Mouse (Mus musculus): Measurements from ENCODE around the gene Foxk2.
A peak's percentile ranks its signal among the peaks of the same experiment; 100 is the strongest.
"Not testable (repeated sequence)": the region's sequence is repeated elsewhere in the genome, so short reads cannot be mapped to it uniquely, and the experiment has no call there.

The Foxk2 gene

DNA sequence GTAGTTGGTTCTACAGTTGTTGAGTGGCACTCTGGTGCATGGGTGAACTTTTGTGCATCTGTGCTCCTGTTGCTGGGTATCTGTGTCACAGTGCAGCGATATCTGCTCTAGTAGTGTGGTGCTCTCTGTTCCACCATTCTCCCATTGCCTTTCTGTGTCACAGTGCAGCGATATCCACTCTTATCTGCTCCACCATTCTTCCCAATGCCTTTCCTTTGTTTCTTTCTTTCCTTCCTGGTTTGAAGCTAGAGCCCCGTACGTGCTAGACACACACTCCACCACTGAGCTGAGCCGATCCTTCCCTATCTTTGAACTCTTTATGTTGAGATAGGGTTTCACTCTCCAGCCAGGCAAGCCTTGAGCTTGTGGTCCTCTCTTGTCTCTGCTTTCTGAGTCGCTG is 23.1 kb downstream of the Foxk2 start:
- DNase-seq, result no peak

DNA sequence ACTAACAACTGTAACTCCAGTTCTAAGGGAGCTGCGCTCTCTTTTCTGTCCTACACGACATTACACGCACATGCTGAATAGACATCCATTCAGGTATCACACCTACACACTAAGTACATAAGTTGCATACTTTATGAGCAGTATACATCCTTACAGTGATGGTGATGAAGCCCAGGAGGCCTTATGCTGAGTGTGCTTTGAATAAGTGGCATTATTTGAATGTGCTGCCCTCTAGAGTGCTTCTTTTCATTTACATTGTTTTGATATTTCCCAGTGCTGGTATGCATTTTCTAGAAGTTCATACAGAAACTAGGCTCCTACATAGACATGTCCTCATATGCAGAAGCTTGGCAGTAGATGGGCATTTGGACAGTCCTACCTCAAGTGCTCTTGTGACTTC is 30.1 kb downstream of the Foxk2 start:
- no peak for DNase-seq

DNA sequence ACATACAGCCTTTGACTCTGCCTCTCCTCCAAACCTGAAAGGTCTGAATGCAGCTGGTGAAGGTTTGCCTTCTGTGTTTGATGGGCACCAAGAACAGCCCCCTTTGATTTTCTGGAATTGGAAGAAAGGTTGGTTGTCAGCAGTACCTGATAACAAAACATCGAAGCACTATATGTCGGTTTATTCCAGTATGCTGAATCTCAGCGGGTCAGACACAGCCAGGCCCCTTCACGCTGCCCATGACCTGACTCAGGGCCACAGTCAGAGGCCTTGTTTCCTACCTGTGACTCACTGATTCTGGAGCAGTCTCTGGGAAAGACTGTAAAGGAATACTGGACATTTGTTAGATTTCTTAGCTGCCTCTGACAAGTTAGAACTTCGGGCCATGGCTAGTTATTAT is 35.0 kb downstream of the Foxk2 start:
- no peak for DNase-seq

DNA sequence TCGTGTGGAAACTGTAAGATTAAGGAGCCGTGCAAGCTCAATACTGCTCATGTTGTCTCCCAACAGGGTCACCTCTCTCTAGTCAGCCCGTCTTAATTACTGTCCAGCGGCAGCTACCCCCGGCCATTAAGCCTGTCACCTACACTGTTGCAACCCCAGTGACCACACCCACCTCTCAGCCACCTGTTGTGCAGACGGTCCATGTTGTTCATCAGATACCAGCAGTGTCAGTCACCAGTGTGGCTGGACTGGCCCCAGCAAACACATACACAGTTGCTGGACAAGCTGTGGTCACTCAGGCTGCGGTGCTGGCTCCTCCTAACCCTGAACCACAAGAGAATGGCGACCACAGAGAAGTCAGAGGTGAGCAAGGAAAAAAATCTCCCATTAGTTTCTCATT is 38.7 kb downstream of the Foxk2 start:
- no peak for DNase-seq

DNA sequence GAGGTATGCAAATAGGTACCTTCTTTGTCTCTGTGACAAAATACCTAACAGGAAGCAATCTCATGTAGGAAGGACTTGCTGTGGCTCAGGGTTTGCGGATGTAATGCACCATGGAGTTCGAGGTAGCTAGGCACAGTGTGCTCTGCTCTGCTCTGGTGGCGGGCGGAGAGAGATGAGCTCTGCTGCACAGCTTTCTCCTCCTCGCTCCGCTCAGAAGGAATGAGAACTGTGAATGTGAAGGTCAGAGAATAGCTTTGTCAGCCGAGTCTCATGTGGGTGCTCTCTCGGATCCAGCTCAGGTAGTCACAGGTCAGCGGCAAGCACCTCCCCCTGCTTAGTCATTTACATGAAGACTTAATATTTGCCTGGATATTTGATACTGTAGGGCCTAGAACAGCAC is 40.5 kb downstream of the Foxk2 start:
- DNase-seq, result peak; percentile 86

DNA sequence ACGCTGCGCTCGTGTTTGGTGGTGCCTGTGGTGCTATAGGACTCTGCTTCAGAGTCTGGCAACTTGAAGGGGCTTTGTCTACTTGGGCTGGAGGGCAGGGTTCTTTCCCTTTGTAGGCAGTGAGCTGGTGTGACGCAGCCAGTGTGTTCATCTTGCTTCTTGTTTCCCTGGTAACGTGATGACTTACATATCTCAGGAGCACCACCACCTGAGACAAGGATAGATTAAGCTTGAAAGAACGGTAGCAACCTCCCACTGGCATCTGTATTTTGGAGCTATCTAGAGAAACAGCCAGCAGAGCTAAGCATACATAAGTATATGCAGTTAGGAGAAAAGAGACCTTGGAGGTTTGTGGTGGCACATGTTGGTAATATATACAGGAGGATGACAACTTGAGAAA is 45.6 kb downstream of the Foxk2 start:
- no peak for DNase-seq

DNA sequence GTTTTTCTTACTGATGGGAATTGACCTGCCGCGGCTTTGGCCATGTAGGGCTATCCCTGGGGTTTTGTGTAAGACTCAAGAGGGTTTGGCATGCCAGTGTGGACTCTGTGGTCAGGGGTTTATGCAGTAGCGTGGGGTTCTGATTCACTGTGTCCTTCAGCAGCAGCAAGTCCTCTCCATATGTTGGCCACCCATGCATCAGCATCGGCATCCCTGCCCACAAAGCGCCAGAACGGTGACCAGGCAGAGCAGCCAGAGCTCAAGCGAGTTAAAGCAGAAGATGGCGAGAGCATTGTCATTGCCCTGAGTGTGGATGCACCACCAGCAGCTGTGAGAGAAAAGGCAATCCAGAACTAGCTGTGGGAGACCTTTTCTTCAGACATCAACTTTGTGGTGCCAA is 46.8 kb downstream of the Foxk2 start:
- DNase-seq, result no peak

DNA sequence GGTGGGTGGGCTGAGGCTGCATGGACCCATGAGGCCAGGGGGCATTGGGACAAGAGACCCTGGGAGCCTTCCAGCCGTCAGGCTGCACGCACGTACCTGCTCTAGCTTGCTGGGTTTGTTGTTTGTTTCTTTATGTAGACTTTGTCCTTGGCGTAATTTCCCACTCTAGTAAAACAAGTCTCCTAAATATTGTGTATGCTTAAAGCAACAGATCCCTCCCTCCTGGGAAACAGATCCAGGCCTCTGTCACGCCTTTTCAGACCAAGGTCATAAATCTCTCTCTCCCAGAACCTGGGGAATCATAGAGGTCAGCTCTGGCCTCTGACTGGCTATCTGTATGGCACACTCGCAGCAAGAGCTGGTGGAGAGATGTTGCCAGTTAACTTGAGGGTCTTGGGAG is 47.9 kb downstream of the Foxk2 start:
- DNase-seq, result not testable (repeated sequence)

DNA sequence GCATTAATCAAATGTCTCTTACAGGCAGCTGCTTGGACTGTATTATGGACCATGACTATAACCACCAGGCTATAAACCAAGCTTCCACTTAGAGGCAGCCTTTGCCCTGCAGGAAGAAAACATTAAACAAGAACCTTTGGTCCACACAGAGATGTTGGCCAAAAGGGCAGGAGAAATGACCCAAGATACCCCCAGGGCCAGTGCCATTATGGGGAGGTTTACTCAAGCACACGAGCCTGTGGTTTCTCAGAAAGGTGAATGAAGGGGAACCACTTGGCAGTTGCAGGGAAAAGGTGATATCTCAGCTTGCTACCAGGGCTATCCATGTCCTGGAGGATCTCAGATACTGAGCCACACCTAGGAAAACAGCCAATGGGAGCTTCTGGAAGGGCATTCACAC is 66.2 kb downstream of the Foxk2 start:
- peak; percentile 89 for DNase-seq

DNA sequence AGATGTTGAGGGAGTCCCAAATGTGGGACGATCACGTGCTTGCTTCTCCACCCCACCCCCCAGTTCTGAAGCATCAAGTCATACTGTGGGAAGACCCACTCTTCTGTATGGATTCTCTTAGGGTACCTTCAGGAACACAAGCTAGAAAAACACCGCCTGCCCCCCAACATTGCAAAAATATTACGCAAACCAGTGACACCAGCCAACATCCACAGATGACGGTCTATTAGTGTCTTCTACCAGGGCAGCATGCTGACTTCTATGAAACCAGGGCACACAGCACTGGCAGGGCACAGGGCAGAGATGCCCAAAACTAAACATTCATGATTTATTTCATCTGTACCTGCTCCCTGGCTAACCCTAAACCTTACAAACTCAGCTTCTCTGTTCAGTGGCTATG is 66.9 kb downstream of the Foxk2 start:
- DNase-seq, result no peak

DNA sequence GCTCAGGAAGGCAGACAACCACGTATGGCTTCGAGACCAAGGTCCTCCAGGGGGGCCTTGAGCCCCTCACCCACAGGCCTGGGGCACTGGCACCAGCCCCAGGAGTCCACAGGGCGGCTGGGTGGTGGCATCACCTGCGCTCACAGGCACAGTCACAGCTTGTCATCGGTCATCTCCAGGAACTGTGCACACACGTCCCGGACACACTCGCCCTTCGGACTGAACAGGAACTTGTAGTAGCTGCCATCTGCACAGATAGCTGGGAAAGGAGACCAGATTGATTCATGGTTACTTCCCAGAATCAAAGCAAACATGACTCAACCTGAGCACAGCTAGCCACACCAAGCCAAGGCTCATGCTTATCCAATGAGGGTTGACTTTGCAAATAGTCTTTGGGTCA is 68.4 kb downstream of the Foxk2 start:
- DNase-seq, result no peak

DNA sequence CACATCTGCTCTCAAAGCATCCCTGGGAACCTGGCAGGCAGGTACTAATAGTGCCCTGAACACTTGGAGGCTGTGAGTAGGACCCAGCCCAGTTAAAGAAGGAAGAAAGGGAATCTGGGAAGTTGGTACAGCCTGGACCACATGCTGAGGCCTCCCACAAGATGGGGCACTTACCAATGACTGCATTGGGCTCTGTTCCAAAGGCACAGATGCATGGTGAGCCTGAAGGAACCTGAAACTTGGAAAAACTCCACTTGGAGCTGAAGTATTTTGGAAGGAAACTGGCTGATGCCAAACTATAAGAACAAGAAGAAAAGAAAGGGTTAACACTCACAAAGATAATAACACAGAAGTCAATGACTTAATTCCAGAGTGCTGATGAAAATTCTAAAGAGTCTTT is 68.8 kb downstream of the Foxk2 start:
- no peak for DNase-seq

DNA sequence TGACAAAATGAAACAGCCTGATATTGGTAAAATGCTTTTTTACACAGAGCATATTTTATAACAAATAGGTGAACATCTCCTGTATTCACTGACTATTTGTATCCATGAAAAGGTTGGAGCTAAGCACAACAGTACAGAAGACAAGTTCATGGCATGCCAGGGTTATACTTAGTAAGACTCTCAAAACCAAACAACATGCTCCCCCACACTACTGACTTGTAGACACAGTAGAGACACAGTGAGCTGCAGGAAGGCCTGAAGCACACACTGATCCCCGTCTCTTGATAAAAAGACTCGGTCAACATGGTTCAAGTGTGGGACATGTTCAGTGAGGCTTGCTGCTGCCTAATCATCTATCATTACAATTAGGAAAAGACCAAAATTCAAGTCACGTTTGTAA is 71.9 kb downstream of the Foxk2 start:
- no peak for DNase-seq

DNA sequence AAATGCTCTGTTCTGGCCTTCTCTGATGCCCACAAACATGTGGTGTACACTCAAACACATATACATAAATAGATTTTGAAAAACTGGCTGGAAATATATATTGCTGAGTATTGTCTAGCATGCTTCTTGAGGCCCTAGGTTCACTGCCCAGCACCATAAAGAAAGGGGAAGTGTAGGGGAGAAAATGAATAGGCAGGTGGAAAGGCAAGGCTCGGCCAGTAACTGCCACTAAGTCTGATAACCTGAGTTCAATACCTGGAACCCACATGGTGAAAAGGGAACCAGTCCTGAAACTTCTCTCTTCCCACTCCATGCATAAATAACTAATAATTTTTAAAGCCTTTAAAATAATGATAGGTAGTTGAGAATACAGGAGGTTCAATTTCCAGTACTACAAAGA is 79.9 kb downstream of the Foxk2 start:
- no peak for DNase-seq

DNA sequence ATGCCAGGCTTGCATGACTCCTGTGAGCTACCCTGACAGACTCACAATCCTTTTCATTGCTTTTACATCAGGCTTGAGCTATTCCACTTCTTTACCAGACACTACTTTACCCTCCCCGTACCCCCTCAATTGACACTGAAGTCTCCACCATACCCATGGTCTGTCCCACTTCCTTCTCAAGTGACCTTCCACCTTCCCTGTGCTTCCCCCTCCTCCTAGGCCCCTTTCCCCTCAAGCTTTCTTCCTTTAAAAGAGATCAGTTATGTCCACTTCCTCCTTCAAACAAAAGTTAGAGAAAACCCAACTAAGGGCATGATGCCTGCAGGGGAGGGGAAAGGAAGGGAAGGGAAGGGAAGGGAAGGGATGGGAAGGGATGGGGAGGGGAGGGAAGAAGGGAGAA is 80.5 kb downstream of the Foxk2 start:
- no peak for DNase-seq

DNA sequence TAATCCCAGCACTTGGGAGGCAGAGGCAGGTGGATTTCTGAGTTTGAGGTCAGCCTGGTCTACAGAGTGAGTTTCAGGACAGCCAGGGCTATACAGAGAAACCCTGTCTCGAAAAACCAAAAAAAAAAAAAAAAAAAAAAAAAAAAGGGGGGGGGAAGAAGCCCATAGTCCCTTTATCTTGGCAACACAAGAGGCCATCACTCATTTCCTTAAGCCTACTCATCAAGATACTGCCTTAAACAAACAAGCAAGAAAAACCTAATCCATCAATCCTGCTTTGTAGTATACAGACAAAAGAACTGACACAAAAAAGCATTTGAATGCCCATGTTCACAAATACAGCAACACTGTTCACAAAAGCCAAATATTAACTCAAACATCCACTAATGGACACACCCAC is 82.6 kb downstream of the Foxk2 start:
- DNase-seq, result not testable (repeated sequence)

DNA sequence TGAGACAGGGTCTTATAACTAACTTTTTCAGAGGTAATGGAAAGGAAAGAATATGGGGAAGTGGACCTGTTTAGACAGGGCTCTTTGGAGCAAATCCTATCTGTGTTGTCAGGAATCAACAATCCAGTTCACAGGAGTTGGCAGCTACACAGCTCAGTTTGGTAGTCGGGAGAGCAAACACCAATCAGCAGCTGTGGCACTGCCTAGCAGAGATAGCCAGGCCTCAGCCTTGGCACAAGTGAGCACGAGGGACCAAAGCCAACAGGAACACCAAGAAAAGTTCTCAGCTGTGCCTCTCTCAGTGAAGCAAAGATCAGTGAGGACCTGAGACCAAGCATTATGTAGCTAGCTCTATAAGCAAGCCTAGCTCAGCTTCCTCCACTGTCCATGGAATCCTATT is 87.2 kb downstream of the Foxk2 start:
- no peak for DNase-seq

DNA sequence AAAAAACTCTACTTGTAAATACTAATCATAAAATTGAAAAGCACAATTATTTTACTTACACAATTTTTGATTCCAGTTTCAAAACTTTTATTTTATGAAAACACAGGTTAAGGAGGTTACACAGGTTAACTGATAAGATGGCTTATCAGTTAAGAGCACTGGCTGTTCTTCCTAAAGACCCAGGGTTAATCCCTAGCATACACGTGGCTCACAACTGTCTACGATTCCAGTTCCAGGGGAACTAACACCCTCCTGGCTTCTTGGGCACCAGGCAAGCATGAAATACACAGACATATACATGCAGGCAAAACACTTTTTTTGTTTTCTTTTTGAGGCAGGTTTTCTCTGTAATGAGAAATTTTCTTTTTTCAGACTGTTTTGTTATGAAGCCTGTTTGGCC is 88.4 kb downstream of the Foxk2 start:
- DNase-seq, result no peak

DNA sequence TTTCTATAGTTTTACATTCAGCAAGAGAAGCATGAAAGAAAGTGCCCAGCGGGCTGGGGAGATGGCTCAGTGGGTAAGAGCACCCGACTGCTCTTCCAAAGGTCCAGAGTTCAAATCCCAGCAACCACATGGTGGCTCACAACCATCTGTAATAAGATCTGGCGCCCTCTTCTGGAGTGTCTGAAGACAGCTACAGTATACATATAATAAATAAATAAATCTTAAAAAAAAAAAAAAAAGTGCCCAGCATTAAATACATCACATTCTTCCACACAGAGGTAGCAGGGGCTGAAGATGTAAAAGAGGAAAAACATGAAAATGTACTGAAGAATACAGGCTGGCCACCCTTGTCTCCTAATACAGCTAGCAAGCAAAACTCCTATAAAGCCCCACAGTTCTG is 88.9 kb downstream of the Foxk2 start:
- not testable (repeated sequence) for DNase-seq

DNA sequence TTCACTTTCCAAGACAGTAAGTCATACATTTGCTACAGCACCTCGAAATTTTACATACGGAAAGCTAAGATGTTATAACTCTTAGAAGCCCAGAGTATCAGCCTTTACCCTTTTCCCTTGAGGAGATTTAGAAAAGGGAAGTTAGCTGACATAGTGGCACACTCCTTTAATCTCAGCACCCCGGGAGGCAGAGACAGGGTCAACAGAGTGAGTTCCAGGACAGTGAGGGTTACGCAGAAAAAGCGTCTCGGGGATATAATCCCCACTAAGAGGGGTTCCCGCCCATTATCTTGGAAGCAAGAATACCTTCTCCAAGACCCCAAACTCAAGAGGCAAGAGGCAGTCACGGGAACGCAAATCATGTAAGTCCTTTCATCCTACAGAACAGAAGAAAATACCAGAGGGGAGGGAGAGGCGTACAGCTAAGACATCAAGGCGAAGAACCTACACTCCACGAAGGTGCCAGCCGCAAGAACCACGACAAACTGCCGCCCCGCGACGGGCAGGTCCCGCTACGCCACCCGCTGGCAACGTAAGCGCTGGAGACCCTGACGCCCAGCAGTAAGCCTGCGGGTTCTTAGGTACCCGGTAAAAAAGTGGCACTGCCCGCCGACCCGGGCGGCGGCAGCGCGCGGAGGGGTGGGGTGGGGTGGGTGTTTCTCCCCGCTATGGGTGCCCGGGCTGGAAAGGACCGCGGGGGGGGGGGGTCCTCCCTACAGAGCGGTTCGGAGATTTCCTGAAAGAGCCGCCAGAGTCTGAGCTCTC is 93.7 kb downstream of the Foxk2 start:
- DNase-seq, result peak; percentile 34

DNA sequence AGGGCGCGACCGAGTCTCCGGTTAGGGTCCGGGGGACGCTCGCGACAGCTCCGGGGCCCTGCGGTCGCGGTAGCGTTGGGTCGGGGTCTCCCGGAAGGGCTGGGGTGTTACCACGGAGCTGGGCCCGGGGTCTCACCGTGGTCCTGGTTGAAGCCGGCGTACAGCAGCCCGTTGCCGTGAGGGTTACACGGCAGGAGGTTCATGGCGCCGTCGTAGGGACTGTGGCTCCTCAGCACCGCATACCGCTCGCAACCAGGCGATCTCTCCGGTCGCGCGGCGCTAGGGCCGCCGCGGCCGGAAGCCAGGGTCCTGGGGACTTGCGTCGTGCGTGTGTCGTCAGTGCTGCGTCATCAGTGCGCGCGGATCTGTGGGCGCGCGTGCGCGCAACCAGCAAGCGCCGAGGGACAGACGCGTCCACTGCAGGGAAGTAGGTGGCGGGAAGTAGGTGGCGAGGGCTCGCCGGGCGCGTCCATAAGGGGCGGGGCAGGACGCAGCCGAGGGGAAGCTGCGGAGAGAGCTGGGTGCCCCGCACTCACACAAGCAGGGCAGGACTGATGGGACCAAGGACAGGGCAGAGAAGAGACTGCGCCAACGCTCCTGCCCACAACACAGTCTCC is 94.4 kb downstream of the Foxk2 start, which contains the start of gene Wdr45b:
Gene Wdr45b, minus strand, starts transcription at position 355 of the 617 bp plus-strand sequence.
- peak; percentile 97 for DNase-seq

Data from kidney, adult 9 months (tissue).